Mouse (Mus musculus) cerebellum, adult 2 months (tissue): Measurements from ENCODE around the gene Pus7.

ENCODE experiments used
- CTCF ChIP-seq: fragments of 200-500 bp; IDR thresholded peaks from 2 replicates; pipeline ENCODE4 v1.5.1; 2011; ENCODE audit warnings: low read depth, mild to moderate bottlenecking, control low read depth, low read length, moderate library complexity, borderline replicate concordance; ENCODE audit not compliant: insufficient read depth
- POLR2A ChIP-seq: fragments of 200-500 bp; IDR thresholded peaks from 2 replicates; pipeline ENCODE4 v1.6.1; 2011; ENCODE audit warnings: low read length, control low read depth, borderline replicate concordance; ENCODE audit not compliant: insufficient read depth

GRCm38 (mm10) chr5:23824171-23824733, 40.7 kb upstream of the Pus7 start:
- no peak for TF ChIP-seq POLR2A
- no peak for TF ChIP-seq CTCF
